Mouse (Mus musculus) activated CD4-positive, CD25-positive, alpha-beta regulatory T cell, adult 4 months (primary cell): Measurements from ENCODE around the gene Boc. TPM values are rescaled to one million over a fixed set of nuclear protein-coding genes. Genes with fewer than 3 reads are reported as not detected.

Source experiments
- ATAC-seq: one replicate; pipeline ENCODE4 v1.8.0; 2017
- polyA plus RNA-seq, 2 experiments: library from polyadenylated mRNA; unstranded; fragments of 100-300 nt; shearing (Covaris generic); gene quantifications; one replicate each; pipeline ENCODE4 v1.2.1; 2017

Gene Boc
- polyA plus RNA-seq, 2 experiments from 2014 or later: 0.09 to 0.10 TPM

DNA sequence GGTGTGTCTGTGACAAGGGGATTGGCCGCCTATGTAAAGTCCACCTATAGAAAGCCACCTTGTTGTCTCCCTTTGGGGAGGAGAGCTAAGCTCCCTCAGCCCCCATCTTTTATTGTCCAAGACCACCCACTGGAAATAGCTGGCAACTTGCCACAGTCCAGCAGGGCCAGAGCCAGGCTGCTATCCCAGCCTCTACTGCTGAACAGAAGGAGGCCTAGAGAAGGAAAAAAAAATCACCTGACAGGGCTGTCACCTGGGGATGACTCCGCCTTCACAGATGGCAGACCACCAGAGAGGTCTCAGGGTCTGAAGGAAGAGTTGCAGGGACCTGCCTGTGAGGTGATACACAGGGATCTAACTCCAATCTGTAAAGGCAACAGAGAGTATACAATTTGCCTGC is 6.7 kb downstream of the Boc start:
- no peak for ATAC-seq

DNA sequence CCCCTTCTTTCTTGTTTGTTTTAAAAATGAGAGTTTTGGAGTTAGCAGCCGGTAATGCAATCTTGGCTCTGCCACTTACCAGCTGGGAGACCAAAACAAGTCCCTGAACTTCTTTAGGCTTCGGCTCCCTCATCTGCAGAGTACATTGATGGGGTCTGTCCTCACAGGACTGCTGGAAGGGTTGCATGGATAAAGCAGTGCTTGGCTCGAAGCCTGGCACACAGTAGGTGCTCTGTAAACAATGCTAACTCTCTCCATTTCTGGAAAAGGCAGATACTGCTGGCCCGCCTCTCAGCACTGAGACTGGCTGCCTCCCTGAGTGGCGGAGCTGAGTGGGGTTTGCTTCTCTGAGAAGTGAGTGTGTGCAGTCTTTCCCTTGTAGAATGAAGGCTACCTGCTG is 7.2 kb downstream of the Boc start:
- no peak for ATAC-seq

DNA sequence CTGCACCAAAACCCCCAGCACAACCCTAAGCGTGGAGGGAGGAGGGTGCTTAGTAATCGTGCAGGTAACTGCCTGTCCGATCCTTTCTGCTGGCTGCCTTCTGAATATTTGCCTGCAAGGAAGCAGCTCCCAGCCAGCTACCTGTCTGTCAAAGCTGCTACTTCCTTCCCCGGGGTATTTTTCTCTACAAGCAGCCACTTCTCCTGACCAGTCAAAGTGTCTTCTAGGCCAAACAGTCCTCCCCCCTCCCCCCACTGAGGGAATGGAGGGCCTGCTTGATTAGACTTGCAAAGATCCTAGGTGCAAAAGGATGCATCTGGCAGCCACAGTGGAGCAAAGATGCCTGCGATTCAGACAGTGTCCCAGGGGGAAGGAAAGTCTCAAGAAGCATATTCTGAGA is 7.9 kb downstream of the Boc start:
- no peak for ATAC-seq

DNA sequence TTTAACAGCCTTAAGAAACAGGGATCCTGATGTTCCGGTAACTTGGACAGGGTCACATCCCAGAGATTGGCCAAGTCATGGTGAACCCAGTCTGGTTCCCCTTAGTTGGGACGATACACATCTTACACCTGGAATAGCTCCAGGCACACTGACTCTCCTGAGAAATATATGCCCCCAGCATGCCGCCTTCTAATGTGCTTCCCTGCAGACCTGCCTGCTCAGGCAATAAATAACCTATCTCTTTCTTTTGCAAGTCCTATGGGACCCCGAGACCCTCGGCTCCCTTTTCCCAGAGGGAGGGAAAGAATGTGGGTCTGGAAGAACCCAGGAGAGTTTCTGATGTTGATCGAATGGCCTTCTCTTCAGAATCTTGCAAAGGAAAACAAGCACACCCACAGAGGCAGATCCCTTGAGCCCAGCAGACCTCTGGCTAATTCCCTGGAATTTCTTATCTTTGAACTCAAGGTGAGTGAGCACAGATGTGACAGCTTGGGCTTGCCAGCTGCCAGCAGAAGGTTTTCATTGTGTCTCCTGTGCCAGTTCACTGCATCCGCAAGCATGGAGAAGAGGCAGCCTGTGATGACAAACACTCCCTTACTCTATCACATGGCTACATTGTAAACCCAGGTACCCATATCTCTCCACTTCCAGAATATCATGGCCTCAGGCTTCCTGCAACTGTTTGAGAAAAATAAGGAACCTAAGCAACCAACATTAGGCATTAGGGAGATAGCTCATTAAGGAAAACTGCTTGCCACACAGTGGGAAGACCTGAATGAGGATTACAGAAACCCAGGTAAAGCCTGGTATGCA is 8.6 kb downstream of the Boc start:
- ATAC-seq: no peak

DNA sequence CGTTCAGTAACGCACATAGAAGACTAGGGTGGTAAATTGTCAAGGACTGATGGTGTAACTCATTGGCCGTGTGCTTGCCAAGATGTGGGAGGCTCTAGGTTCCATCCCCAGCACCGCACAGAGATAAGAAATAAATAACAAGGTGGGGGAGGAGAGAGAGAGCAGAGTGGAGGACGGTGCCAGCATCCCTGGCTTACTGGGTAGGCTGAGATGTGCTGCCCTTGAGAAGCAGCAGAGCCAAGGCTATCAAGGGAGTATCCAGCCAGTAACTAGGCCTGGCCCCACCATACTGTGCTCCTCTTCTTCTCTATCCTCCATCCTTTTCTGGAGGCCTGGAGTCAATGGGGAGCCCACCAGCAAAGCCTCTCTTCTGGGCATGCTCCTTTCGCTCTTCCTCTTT is 9.3 kb downstream of the Boc start:
- ATAC-seq: no peak

DNA sequence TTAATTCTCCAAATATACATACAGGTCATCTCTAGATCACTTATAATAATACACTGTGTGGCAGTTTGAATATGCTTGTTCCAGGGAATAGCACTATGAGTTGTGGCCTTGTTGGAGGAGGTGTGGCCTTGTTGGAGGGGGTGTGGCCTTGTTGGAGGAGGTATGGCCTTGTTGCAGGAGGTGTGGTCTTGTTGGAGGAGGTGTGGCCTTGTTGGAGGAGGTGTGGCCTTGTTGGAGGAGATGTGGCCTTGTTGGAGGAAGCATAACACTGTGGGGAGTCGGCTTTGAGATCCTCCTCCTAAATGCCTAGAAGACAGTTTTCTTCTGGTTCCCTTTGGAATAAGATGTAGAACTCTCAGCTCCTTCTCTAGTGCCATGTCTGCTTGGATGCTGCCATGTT is 10.7 kb downstream of the Boc start:
- ATAC-seq: no peak

DNA sequence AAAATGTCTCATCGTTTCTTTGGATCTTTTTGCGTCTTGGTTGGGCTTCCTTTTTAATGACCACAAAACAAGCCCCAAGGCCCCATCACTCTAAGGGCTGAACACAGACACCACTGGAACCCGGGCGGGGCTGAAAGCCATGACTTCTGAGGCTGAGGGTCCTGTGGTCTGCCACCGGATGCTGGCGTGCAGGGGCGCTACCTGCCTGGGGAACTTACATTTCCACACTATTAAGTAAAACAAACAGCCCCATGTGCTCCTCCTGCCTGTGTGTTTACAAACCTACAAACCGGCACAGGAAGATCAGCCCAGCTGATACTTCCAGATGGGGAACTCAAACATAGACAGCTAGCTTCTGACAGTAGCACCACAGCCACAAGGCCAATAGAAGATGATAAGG is 11.9 kb downstream of the Boc start:
- ATAC-seq: peak; percentile 61

DNA sequence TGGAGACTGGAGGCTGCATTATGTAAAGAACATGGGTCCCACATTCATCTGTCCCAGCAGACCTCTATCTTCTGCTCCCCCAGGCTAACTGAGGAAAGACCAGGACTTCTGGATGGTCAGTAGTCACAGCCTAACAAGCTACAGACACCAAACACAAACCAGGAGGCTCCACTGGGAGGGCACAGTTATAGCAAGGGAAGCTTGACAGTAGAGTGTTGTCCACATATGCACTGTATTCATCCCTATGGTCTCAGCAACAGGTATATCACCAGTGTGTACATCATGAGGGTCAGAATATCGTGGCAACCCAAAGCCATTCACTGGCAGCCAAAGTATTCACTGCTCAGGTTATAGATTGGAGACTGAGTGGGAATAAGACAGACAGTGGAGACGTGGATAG is 12.8 kb downstream of the Boc start:
- ATAC-seq: no peak

DNA sequence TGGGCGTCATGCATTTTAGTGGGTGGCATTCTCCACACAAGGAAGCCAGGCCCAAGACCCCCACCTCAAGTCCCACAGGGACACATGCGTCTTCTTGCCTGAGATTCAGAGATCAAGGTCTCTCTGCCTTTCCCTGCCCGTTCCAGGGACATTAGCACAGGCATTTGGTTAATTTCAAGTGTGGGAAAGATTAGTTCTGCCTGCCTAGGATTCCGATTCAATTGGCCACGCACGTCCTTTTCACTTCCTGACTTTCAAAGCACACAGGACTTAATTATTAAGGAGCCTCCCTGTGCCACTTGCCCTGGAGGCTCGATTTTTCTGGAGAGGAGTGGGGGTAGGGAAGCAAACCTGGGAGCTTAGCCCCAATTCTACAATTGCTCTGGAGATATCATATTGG is 13.5 kb downstream of the Boc start:
- ATAC-seq: no peak

DNA sequence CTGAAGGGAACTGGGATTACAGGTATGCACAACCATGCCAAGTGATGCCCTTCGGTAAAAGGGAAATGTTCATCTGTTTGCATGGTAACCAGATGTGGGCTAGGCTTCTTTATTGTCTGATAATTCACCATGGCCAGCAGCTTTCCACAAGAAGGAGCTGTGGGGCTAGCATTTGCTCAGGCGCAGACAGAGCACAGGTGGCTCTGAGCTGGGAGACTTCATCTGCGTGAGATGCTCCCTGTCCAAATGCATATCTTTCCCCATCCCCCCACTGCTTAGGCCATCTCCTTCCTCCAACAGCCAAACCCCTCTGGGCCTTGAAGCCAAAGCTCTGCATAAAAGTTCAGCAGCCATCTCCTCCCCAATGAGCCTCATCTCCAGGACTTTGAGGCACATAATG is 15.6 kb downstream of the Boc start:
- no peak for ATAC-seq

DNA sequence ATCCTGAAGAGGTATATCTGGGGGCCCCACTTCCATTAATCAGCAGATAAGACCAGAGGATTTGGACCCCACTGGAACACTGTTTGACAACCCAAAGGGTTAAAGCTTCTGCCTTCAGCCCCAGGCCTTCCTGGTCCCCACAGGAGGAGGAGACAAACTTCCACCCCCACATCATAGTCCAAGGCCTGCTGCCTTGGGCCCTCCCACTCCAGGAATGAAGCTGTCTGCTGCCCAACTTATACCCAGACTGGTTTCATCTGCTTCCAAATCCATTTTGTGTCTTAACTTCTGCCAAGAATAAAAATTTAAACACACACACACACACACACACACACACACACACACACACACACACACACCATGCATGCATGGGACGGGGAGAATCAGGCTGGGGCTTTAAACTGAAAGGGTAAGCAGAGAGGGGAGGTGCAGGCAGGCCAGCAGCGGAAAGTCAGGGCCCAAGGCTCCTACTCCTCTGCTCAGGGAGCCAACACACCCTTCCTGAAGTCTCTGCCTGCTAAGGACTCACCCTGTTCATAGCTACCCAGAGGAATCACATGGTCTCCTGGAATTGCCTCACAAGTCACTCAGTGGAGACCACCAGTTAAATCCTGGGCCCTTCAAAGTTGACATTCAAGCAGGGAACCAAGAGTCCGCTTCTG is 16.5 kb downstream of the Boc start:
- no peak for ATAC-seq

DNA sequence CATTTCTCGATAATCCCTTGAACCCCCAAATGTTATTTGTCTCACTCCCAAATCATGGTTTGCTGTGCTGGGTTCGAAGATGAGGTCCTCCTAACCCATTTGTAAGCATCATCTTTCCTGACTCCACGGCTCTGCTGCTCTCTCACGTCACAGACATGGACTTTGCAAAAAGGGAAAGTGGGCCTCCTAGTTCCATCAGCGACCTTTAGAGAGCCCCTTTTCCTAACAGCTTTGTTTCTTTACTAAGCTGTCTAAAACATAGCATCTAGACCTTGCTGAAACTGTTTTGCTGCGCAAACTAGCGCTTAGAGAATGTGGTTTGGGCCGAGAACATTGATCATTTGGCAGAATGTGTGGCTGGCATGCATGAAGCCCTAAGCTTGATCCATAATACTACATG is 19.1 kb downstream of the Boc start:
- no peak for ATAC-seq

DNA sequence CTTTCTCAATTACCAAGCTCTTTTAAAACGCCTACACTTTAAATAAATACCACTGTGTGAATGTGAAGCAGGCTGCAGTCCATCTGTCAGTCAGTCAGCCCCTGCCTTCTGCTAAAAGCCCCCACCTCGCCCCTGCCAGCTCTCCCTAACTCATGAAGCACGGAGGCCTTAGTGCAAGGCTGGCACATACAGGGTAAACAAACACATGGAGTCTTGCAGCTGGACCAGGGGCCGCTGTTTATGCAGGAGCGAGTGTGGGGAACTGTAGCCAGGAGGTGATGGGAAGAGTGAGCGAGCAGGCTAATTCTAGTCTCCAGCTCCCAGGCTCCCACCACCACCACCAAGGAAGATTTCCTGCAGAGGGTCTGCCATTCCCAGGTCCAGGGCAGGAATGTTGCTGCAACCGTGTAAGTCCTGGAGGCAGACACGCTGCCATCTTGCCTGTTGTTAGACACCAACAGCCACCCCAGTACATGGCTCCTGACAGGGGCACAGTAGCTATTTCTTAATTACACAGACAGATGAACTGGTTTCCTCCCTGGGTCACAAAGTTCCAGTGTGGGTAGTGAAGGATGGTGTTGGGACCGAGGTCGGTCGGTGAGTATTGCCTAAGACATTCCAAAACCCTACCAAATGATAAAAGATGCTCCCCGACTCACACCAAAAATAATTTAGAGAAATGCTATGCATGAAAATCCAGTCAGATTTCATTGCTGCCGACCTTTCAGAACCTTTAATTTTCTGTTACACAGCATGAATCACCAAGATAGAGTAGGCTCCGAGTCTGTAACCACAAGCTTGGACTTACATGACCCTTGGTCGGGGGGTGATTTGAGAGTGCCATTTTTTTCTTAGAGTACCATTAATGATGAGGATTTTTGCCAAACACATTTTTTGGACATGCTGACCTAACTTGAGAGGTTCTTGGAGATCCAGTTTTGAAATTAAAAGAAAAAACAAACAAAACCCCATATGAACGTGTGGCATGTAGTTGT is 20.0 kb downstream of the Boc start:
- no peak for ATAC-seq

DNA sequence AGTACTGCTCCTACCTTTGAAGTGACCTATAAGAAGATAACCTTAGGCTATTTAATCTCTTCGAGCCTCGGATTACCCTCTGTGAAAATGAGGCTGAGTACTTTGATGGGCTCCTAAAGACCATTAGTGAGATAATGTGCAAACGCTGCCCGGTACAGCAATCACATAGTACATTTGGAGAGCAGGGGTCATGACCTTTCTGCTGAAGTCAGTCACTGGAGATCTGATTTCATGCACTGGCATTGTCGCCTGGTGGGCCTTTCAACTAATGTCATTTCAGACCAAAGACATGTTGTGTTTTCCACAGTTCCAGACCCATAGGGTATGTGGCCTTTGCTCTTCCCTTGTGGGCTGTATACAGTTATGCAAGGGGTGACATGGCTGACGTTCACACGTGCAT is 24.6 kb downstream of the Boc start:
- ATAC-seq: no peak

DNA sequence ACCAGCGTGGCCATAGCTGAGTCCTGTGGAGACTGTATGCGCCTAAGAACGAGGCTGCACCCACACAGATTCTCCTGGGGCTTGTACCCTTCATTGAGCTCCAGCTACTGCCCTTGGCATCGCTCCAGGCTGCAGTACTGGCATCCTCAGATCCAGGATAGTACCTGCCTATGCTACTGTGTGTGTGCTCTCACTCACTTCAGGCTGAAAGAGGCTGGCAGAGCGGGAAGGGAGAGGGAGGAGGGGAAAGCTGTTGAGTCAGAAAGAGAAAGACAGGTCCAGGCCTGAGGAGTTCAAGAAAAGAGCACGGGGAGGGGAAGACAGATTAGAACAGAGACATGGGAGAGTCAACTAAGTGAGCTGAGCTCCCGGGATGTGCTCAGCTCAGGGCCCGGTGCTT is 25.2 kb downstream of the Boc start:
- ATAC-seq: no peak

DNA sequence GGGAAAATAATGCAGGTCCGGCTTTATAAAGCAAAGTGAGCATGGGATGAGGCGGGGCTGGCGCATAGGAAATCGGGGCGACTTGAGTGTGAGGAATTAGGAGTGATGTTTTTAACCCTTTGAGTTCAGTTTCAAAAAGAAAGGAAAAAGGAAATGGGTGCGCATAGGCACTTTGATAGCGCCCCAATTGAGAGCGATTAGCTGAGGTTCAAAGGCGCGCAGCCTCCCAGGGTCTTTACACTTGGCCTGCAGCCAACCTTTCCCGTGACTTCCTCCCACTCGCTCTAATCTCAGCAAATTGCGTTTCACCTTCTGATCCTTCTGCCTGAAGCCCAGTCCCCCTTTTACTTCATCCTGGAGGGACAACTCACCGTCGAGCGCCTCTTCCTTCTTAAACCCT is 25.8 kb downstream of the Boc start:
- ATAC-seq: no peak

DNA sequence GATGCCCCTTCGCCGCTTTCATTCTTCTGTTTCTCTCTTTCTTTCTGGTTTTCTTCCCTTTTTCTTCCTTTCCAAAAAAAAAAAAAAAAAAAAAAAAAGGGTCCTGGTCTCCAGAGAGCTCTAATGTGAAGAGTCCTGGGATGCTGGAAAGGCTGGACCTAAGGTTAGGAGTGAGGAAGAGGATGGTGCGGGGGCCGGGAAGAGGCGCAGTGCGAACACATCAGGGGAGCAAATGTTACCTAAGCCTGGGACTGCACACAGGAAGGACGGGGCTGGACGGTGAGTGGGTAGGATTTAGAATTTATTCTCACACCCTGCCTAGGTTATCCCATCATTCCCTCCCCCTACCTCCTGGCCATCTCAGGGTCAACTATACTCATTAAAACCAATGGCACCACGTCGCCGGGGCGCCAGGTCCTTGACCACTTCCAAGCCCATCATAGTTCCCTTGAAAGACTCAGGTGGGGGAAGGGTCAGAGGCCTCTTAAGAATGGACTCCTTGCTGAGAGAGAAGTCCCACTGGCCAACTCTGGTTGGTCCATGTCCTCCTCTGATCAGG is 27.4 kb downstream of the Boc start:
- no peak for ATAC-seq

DNA sequence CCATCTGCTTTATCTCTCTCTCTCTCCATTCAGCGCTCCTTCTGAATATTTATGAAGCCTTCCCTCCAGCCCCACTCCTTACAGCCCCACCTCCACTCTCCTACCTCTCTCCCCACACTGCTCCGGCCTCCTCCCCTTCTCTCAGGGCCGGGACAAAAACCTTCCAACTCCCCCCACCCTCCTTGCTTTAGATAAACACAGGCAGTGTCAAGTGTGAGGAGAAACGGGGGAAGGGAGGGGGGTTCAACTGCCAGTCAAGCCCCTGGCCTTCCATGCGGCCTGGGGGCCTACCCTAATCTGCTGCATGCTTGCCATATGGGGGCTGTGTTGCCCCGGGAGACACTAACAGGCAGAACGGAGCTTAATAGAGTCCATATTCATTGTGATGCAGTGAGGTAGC is 27.9 kb downstream of the Boc start:
- ATAC-seq: no peak

DNA sequence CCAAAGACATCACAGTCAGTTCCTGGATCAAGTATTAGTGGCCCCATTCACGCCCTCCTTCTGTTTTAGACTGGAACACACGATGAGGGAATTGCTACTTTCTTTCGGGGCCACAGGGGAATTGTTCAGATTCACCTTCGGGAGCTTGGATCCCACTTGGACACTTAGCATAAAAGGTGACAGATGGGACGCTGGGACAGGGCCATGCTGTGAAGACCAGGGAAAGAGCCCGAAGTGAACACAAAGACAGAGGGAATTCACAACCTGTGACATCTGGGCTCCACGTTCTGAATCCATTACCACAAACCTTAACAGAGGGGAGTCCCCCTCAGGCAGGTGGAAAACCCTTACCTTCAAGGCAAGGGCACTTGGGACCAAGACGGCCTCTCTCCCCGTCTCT is 28.5 kb downstream of the Boc start:
- ATAC-seq: no peak

DNA sequence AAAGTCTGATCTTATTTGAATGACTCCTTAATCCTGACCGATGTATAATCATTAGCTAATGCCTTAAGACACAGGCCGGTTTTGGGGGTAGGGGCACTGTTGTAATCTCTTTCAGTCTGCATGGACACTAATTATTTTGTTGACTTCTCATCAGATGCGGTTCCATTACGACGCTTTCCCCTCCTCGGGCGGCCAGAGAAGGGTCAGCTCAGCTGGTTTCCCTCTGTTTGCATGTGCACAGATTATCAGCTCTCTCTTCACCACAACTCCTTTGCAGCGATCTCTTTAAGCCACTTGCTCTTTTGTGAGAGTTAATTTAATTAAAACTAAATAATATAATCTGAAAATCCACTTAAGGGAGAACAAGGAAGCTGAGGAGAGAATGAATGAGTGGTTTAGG is 29.0 kb downstream of the Boc start:
- ATAC-seq: no peak

DNA sequence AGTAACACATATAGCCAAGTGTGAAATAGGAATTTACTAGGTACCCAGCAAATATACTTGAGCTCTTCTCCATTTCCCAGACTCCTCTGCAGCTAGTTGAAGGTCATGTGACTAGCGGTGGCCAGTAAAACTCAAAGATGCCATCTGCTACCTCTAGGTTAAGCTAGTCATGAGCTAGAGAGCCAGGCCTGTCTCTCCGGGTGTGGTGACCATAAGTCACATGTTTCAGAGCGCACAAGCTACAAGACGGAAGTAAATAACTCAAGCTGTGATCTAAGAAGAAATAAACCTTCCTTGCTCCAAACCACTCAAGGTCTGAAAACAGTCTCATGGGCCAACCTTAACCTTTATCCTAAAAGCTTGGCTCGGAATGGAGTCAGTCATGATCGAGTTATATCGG is 29.7 kb downstream of the Boc start:
- no peak for ATAC-seq

DNA sequence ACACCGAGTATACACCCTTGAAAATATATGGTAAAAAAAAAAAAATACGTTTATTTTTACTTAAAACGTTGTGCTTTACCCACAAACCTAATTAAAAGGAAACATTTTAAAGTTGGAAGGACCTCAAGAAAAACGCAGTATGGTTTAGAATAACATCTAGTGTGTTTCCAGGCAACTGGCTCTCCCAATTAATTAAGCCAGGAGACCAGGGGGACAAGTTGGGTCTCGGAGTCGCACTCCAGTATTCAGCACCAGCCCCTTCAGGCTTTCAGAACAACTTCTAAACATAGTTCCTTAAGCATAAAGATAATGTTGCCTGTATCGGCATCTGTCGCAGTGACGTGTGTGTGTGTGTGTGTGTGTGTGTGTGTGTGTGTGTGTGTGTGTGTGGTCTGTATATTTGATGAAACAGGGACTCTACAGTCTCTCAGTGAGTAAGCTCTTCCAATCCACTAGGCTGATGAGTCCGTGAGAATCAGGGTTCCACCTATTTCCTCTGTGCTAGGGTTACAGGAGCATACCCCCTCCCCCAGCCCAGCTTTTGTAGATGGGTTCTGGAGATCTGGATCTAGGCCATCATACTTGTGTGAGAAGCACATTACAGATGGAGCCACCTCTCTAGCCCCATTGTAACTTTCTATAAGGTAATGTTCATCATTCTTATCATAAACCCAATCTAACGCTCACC is 31.3 kb downstream of the Boc start:
- ATAC-seq: no peak
